Mouse (Mus musculus) testis, adult 2 months (tissue): ENCODE data around the gene Itga5.

Experiments used
- CTCF ChIP-seq: fragments of 200-500 bp; IDR thresholded peaks from 2 replicates; pipeline ENCODE4 v1.5.1; 2012; ENCODE audit warnings: low read depth, mild to moderate bottlenecking, inconsistent platforms, low read length, moderate library complexity; ENCODE audit not compliant: control insufficient read depth, insufficient read depth, insufficient replicate concordance
- POLR2A ChIP-seq: fragments of 200-500 bp; IDR thresholded peaks from 2 replicates; pipeline ENCODE4 v1.6.1; 2012; ENCODE audit warnings: low read depth, mild to moderate bottlenecking, inconsistent platforms, low read length, moderate library complexity; ENCODE audit not compliant: control insufficient read depth

- no peak for TF ChIP-seq CTCF
- no peak for TF ChIP-seq POLR2A
These were observed 840 bp downstream of the Itga5 start for GRCm38 (mm10) chr15:103365471-103366375.
